Mouse (Mus musculus) midbrain, embryonic 11.5 days (tissue): ENCODE results near the gene 1810010D01Rik. TPM values are rescaled to one million over a fixed set of nuclear protein-coding genes. Genes with fewer than 3 reads are reported as not detected.
A peak's percentile ranks its signal among the peaks of the same experiment; 100 is the strongest.

Source experiments
- ATAC-seq: fragments of 200-750 bp; cut with Nextera tagmentation; 2 replicates; pipeline ENCODE4 v1.8.0; 2017; ENCODE audit warnings: moderate TSS enrichment, moderate library complexity; ENCODE audit not compliant: low FRiP score
- DNase-seq: peaks from one replicate; pipeline ENCODE4 v3.0.0; 2015; ENCODE audit warnings: low spot score; ENCODE audit errors: missing footprints
- H3K27ac ChIP-seq: fragments of 300-500 bp; sonication (generic); 2 replicates; pipeline ENCODE4 v1.5.1; 2014; ENCODE audit warnings: low read depth, low read length
- H3K27me3 ChIP-seq: fragments of 300-500 bp; sonication (generic); 2 replicates; pipeline ENCODE4 v1.6.1; 2014; ENCODE audit warnings: mild to moderate bottlenecking, low read length, moderate library complexity, mixed read lengths; ENCODE audit not compliant: control insufficient read depth, insufficient read depth
- H3K36me3 ChIP-seq: fragments of 300-500 bp; sonication (generic); 2 replicates; pipeline ENCODE4 v1.6.1; 2014; ENCODE audit warnings: mild to moderate bottlenecking, low read length, moderate library complexity, mixed read lengths; ENCODE audit not compliant: control insufficient read depth, insufficient read depth
- H3K4me1 ChIP-seq: fragments of 300-500 bp; sonication (generic); 2 replicates; pipeline ENCODE4 v1.6.1; 2014; ENCODE audit warnings: low read length; ENCODE audit not compliant: control insufficient read depth, insufficient read depth
- H3K4me2 ChIP-seq: fragments of 300-500 bp; sonication (generic); 2 replicates; pipeline ENCODE4 v1.6.1; 2014; ENCODE audit warnings: mild to moderate bottlenecking, moderate library complexity
- H3K4me3 ChIP-seq: fragments of 300-500 bp; sonication (generic); 2 replicates; pipeline ENCODE4 v1.5.1; 2014; ENCODE audit warnings: low read depth, low read length
- H3K9ac ChIP-seq: fragments of 300-500 bp; sonication (generic); 2 replicates; pipeline ENCODE4 v1.6.1; 2014; ENCODE audit warnings: low read length
- H3K9me3 ChIP-seq: fragments of 300-500 bp; sonication (generic); 2 replicates; pipeline ENCODE4 v1.6.1; 2016; ENCODE audit warnings: low read length; ENCODE audit not compliant: control insufficient read depth
- WGBS: fragments of 180-500 bp; shearing (Covaris S2); extraction: QIAGEN DNeasy Blood & Tissue Kit; methylation state at CpG from one replicate; pipeline ENCODE4 v1.1.7; 2014; 5-methylcytosine and 5-hydroxymethylcytosine counted together
- polyA plus RNA-seq: library from polyadenylated mRNA; unstranded; fragments of >200 nt; fragmentation: Nextera tagmentation; extraction: Ambion mirVana; gene quantifications from 2 replicates; pipeline ENCODE4 v1.2.1, GENCODE M21; 2014

The 1810010D01Rik gene
- polyA plus RNA-seq, 1 experiment from 2014 or later = 0.49 TPM

- H3K36me3 ChIP-seq = no peaks in the 10 kb centered on the region
- H3K9ac ChIP-seq = no peak overlapping the region
- no peaks in the 10 kb centered on the region for H3K27me3 ChIP-seq
- no peak overlapping the region for H3K4me2 ChIP-seq
- H3K4me1 ChIP-seq = peaks cover 15% of the 10 kb centered on the region
- DNase-seq = no peak
- ATAC-seq = no peak
- no peak overlapping the region for H3K4me3 ChIP-seq
- H3K9me3 ChIP-seq = no peaks in the 10 kb centered on the region
- WGBS = 87% methylated on average over 3 of the region's 3 CpGs
- no peak overlapping the region for H3K27ac ChIP-seq
Observed at GRCm38 (mm10) chr7:145169703-145170102, 38.2 kb downstream of the 1810010D01Rik start.

GRCm38 (mm10) chr7:145159283-145160240 lies 48.4 kb downstream of the 1810010D01Rik start:
- Histone ChIP-seq H3K27ac (peak overlapping the region; percentile 13; the same call in 1 of the 2 replicates), H3K9ac (0 out of 2 replicates have a peak overlapping the region, but pooled peaks have one; percentile 0), H3K4me1 (peaks cover 19% of the 10 kb centered on the region), H3K4me2 (no peak overlapping the region), H3K4me3 (no peak overlapping the region), H3K9me3 (no peaks in the 10 kb centered on the region), H3K27me3 (no peaks in the 10 kb centered on the region), H3K36me3 (no peaks in the 10 kb centered on the region)
- 16% methylated on average over 13 of the region's 13 CpGs for WGBS
- DNase-seq = peak; percentile 89
- ATAC-seq = peak; percentile 69

Other genes with a start within 250 kb of the 1810010D01Rik start
- 1.5 and 1.9 TPM in 2 replicates for gene Tpcn2, start 75.9 kb upstream of the 1810010D01Rik start, polyA plus RNA-seq
- 0.51 and 0.87 TPM in 2 replicates for gene Mrgprf, start 92.7 kb upstream of the 1810010D01Rik start, polyA plus RNA-seq
- not detected in 2 replicates for gene Mrgprd, start 106.7 kb upstream of the 1810010D01Rik start, polyA plus RNA-seq